Mouse (Mus musculus) spleen, adult 2 months (tissue): ENCODE results near the gene Capn15. TPM values are rescaled to one million over a fixed set of nuclear protein-coding genes. Genes with fewer than 3 reads are reported as not detected.

Source experiments
- DNase-seq, 2 experiments: peaks; one replicate each; pipeline versions ENCODE4 v3.0.0 to v3.0.0-alpha.2; 2012 to 2021; ENCODE audit warnings: low spot score in 2 of 2, low read depth in 1 of 2
- H3K27ac ChIP-seq: fragments of 200-500 bp; 2 replicates; pipeline ENCODE4 v1.5.1; 2012; ENCODE audit warnings: low read length, inconsistent platforms; ENCODE audit not compliant: insufficient read depth
- H3K27me3 ChIP-seq: fragments of 200-500 bp; 2 replicates; pipeline ENCODE4 v1.6.1; 2012; ENCODE audit warnings: mild to moderate bottlenecking, moderate library complexity, low read length, inconsistent platforms; ENCODE audit not compliant: control insufficient read depth, insufficient read depth
- H3K36me3 ChIP-seq: fragments of 200-500 bp; 2 replicates; pipeline ENCODE4 v1.6.1; 2012; ENCODE audit warnings: mild to moderate bottlenecking, low read length, inconsistent platforms; ENCODE audit not compliant: control insufficient read depth, insufficient read depth
- H3K4me1 ChIP-seq: fragments of 200-500 bp; 2 replicates; pipeline ENCODE4 v1.6.1; 2011; ENCODE audit warnings: inconsistent platforms; ENCODE audit not compliant: control insufficient read depth, insufficient read depth, insufficient read length
- H3K4me3 ChIP-seq: fragments of 200-500 bp; 2 replicates; pipeline ENCODE4 v1.5.1; 2011; ENCODE audit warnings: mild to moderate bottlenecking, inconsistent platforms; ENCODE audit not compliant: insufficient read depth, insufficient read length; ENCODE audit errors: extremely low read depth
- CTCF ChIP-seq: fragments of 200-500 bp; IDR thresholded peaks from 2 replicates; pipeline ENCODE4 v1.5.1; 2011; ENCODE audit warnings: mild to moderate bottlenecking, inconsistent platforms; ENCODE audit not compliant: insufficient read depth, insufficient read length, insufficient replicate concordance; ENCODE audit errors: extremely low read depth
- POLR2A ChIP-seq: fragments of 200-500 bp; IDR thresholded peaks from 2 replicates; pipeline ENCODE4 v1.6.1; 2011; ENCODE audit warnings: low read depth, low read length, inconsistent platforms
- WGBS: fragments of 180-500 bp; shearing (Covaris S2); methylation state at CpG from one replicate; pipeline ENCODE4 v1.1.7; 2018; 5-methylcytosine and 5-hydroxymethylcytosine counted together
- polyA plus RNA-seq: library from polyadenylated mRNA; depleted of rRNA; stranded (reverse); fragments of >200 nt; gene quantifications from 2 replicates; pipeline ENCODE4 v1.2.3, GENCODE M21; 2012

The Capn15 gene
- polyA plus RNA-seq, 1 experiment, result 35.0 TPM

DNA sequence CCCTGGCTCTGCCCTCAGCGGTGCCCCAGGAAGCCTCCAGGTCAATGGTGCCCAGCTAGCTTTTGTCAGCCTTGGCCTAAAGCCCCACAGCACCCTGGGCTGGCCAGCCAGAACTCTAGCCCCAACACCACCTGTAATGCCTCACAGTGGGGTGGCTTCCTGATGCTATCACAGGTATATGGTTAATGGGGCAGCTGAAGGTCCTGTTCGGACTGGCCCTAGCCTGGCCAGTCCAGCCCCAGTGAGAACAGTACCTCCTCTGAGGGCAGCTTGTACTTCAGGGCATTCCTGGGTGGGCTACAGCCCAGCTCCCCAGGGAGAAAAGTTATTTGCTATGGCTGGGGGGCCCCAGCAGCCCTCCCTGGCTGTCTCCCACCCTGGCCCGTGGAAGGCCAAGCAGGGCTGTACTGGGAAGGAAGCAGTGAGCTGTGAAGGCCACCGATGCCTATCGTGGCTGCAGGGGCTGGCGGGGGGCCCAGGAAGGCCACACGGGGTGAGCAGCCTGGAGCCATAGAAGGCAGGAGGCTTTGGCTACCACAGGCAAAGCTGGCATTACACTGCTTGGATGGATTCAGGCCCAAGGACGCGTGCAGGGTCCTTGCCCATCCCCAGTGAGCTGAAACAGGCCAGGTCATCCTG, 40.0 kb downstream of the Capn15 start:
- 79% methylated on average over 9 of the region's 9 CpGs for WGBS
- H3K4me3 ChIP-seq, result no peak overlapping the region
- H3K27me3 ChIP-seq, result no peaks in the 10 kb centered on the region
- DNase-seq, result no peak
- no peaks in the 10 kb centered on the region for H3K36me3 ChIP-seq
- H3K27ac ChIP-seq, result no peak overlapping the region
- TF ChIP-seq CTCF (no peak), POLR2A (no peak)
- peaks cover 9% of the 10 kb centered on the region; the same call in 1 of the 2 replicates for H3K4me1 ChIP-seq

DNA sequence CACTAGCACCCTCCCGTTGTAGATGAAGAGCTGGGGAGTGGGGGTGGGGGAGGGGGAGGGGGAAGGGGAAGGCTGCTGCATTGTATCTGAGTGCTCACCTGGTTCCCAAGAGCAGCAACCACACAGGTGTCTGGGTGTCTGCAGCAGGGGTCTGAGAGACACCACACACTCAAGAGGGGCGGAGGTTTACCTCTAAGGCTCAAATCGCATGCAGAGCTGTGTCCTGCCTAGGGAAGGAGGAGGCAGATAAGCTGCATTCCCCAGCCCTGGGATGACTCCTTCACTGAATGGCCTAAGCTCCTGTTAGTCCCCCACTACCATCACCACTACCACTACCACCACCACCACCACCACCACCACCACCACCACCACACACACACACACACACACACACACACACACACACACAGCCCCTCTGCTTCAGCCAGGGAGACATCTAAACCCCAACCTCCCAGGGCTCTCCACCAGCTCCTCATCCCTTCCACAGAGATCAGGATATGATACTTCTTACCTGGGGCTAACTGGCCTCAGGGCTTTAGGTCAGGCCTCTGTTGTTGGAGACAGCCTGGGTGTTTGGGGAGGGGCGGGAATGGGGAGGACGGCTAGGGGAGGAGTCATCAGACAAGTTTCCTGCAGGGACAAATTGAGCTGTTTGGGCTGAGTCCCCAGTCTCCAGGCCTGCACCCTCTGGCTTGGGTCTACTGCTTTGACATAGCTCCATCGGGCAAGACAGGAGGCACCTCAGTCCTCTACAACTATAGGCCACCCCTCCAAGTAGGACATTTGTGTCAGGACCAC, 41.0 kb downstream of the Capn15 start, which contains the start of the genes Pigq and Nhlrc4:
Gene Pigq (minus strand): TSS at position 571 of the 798 bp plus-strand sequence.
Gene Nhlrc4 (minus strand): TSS at position 596 of the 798 bp plus-strand sequence.
- H3K4me1 ChIP-seq, result peaks cover 9% of the 10 kb centered on the region; the same call in 1 of the 2 replicates
- no peaks in the 10 kb centered on the region for H3K27me3 ChIP-seq
- no peak for TF ChIP-seq CTCF
- TF ChIP-seq POLR2A, result no peak
- H3K4me3 ChIP-seq, result no peak within 1 kb of the TSS
- no peak for DNase-seq
- H3K27ac ChIP-seq, result 0 out of 2 replicates have a peak within 1 kb of the TSS, but pooled peaks have one; percentile 8
- 71% methylated on average over 6 of the region's 6 CpGs for WGBS
- no peaks in the 10 kb centered on the region for H3K36me3 ChIP-seq

DNA sequence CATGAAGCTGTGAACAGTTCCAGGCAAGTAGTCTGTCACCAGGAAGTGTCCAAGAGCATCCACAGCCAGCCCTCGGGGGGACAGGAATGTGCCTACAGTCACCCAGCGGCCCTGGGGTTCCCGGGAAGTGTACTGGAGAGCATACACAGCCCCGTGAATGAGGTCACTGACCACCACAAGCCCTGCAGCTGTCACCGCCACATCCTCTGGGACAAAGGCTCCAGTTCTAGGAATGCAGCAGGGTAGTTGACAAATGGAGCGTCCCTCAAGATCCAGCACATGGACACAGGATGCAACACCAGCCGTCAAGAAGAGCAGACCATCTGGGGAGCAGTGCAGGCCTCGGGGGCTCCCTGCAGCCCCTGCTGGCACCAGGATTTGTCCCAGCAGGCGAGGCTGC, 41.8 kb downstream of the Capn15 start:
- Histone ChIP-seq H3K27ac (peak overlapping the region; percentile 8; the same call in 1 of the 2 replicates), H3K36me3 (no peaks in the 10 kb centered on the region), H3K27me3 (no peaks in the 10 kb centered on the region), H3K4me3 (no peak overlapping the region), H3K4me1 (peaks cover 9% of the 10 kb centered on the region; the same call in 1 of the 2 replicates)
- no peak for DNase-seq
- 86% methylated on average over 9 of the region's 9 CpGs for WGBS
- no peak for TF ChIP-seq CTCF
- no peak for TF ChIP-seq POLR2A

DNA sequence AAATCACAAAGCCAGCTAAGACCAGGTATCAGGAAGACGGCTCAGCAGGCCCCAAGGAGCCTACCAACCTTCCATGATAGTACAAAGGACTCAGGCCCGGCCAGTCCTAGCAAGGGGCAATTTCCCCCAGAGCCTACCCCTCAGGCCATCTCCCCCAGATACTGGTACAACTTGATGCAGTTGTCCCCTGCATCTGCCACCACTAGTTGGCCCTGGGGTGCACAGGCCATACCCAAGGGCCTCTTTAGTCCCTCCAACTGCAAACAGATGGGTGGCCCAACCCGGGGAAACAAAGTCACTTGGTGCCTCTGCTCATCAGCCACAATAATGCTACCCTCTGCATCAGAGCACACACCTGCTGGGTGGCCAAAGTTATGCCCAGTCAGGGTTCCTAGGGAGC, 42.4 kb downstream of the Capn15 start:
- no peaks in the 10 kb centered on the region for H3K36me3 ChIP-seq
- peaks cover 9% of the 10 kb centered on the region; the same call in 1 of the 2 replicates for H3K4me1 ChIP-seq
- TF ChIP-seq CTCF (no peak), POLR2A (no peak)
- peak overlapping the region; percentile 32; the same call in 1 of the 2 replicates for H3K27ac ChIP-seq
- no peaks in the 10 kb centered on the region for H3K27me3 ChIP-seq
- no peak overlapping the region for H3K4me3 ChIP-seq
- 71% methylated on average over 3 of the region's 3 CpGs for WGBS
- no peak for DNase-seq

DNA sequence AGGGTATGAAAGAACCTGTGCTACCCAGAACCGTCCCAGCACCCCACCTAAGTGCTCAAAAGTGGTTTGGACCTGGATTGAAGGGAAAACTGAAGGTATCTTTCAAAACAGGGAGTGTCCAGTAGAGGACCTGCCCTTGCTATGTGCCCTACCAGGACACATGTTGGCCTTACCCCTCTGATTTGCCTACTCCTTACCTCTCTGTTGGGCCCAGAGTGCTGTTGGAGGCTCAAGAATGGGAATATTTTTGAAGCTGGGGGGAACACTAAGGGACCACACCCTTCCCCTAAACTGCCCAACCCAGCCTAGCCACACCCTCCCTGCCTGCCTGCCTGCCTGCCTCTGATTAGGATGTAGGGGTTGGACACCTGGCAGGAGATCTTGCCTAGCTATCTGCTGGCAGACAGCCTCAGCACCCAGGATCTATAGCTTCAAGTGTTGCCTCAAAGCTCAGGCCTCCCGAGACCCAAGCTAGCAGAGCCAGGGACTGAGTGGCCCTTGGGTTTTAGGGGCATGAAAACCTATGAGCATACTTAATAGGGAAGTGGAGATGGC, 42.9 kb downstream of the Capn15 start:
- Histone ChIP-seq H3K4me3 (0 out of 2 replicates have a peak overlapping the region, but pooled peaks have one; percentile 92), H3K27me3 (no peaks in the 10 kb centered on the region), H3K36me3 (no peaks in the 10 kb centered on the region), H3K4me1 (peaks cover 9% of the 10 kb centered on the region; the same call in 1 of the 2 replicates), H3K27ac (peak overlapping the region; percentile 32; the same call in 1 of the 2 replicates)
- no peak for DNase-seq
- WGBS, result 72% methylated on average over 2 of the region's 2 CpGs
- TF ChIP-seq POLR2A, result no peak
- no peak for TF ChIP-seq CTCF

DNA sequence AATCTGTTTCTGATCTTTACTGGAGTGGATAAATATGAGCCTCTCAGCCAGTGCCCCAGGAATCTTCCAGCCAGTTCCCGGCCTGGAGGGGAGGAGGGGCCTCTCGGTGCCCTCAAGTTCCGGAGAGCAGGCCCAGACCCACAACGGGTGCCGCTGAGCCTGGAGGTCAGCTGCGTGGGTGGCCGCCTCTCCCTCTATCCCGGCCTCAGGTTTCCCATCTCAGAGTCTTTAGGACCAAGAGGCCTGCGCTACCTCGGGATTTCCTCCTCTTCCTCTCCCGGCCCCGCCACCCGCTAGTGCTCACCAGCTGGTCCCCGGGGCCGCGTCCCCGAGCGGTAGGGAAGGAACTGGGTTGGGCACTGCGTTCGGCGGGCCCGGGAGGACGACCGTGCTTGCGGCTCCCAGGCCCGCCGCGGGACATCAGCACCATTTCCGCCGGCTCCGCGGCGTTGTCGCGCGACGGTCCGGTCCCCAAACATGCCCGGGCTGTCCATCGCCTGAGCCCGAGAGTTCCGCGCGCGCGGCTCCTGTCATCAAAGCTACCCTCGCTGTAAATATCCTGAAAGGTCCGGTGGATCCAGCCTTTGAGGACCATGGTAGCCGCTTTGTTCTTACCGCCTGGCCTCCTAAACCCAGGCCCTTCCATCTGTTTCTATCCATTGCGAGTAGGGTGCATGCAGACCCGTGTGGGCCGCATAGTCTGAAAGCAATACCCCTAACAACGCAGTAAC, 43.9 kb downstream of the Capn15 start:
- TF ChIP-seq CTCF, result no peak
- peak; percentile 62 for TF ChIP-seq POLR2A
- DNase-seq, result peak; percentile 50 to 66
- Histone ChIP-seq H3K4me3 (peak overlapping the region; percentile 92), H3K4me1 (peaks cover 9% of the 10 kb centered on the region; the same call in 1 of the 2 replicates), H3K27ac (peak overlapping the region; percentile 78), H3K36me3 (peaks cover 6% of the 10 kb centered on the region), H3K27me3 (no peaks in the 10 kb centered on the region)
- WGBS, result 3% methylated on average over 54 of the region's 54 CpGs
